In genomic region chr6:85452411-85452665, GRCm38 (mm10) we compare ENCODE assay signal across 8 mouse cellular contexts. TPM values are rescaled to one million over a fixed set of nuclear protein-coding genes. Genes with fewer than 3 reads are reported as not detected.
DNase-seq lines count a peak whose midpoint lies in the region; ATAC-seq and TF ChIP-seq lines count a peak whose summit lies in the region.

No protein-coding gene starts in this region.

- peak overlapping the region; percentile 97 for H3K4me2 ChIP-seq in liver, embryonic 13.5 days

- under 1% methylated on average over 15 of the region's 15 CpGs for WGBS in cerebellum, adult 2 months
- WGBS in thymus, adult 2 months = under 1% methylated on average over 15 of the region's 15 CpGs
- under 1% methylated on average over 15 of the region's 15 CpGs for WGBS in liver, embryonic 13.5 days (ENCODE audit: insufficient replicate concordance)

- DNase-seq in cerebellum, adult 2 months = no peak
- no peak for DNase-seq in cerebellum, postnatal 4 days (ENCODE audit: low spot score in 2 of 2)
- no peak for DNase-seq in thymus, adult 2 months
- no peak for DNase-seq in thymus, adult 18-20 months
- no peak for DNase-seq in liver, embryonic 13.5 days
- no peak for DNase-seq in right cerebral cortex, postnatal 36 days (ENCODE audit: low spot score in 2 of 2)
- no peak for DNase-seq in gastrocnemius, postnatal 4 days (ENCODE audit: low spot score in 2 of 2)
- no peak for DNase-seq in T-cell, adult 2 months (ENCODE audit: low spot score)

- H3K36me3 ChIP-seq in thymus, adult 2 months (ENCODE audit: control insufficient read depth, insufficient read depth, low read length) = no peaks in the 10 kb centered on the region
- peaks cover 18% of the 10 kb centered on the region for H3K36me3 ChIP-seq in liver, embryonic 13.5 days

- ATAC-seq in liver, embryonic 13.5 days (ENCODE audit: low read depth) = no peak

- TF ChIP-seq CTCF in cerebellum, adult 2 months (IDR thresholded peaks at IDR 0.05; ENCODE audit: borderline replicate concordance, insufficient read depth, low read depth, low read length) = 0 out of 2 replicates have a peak, but pooled peaks have one; percentile 1
- TF ChIP-seq CTCF in thymus, adult 2 months (IDR thresholded peaks at IDR 0.05; ENCODE audit: borderline replicate concordance, control insufficient read depth, extremely low read depth, insufficient read depth, low read length, poor library complexity) = no peak

- H3K9ac ChIP-seq in liver, embryonic 13.5 days = peak overlapping the region; percentile 93

- H3K9me3 ChIP-seq in liver, embryonic 13.5 days (replicated peaks) = no peaks in the 10 kb centered on the region

- H3K27me3 ChIP-seq in cerebellum, adult 2 months (ENCODE audit: control insufficient read depth, insufficient read depth, low read length) = no peaks in the 10 kb centered on the region
- H3K27me3 ChIP-seq in thymus, adult 2 months (ENCODE audit: control insufficient read depth, insufficient read depth, low read length) = no peaks in the 10 kb centered on the region
- no peaks in the 10 kb centered on the region for H3K27me3 ChIP-seq in liver, embryonic 13.5 days

- peak overlapping the region; percentile 80 for H3K4me3 ChIP-seq in cerebellum, adult 2 months (replicated peaks; ENCODE audit: insufficient read depth, low read depth, low read length)
- peak overlapping the region; percentile 82 for H3K4me3 ChIP-seq in thymus, adult 2 months (ENCODE audit: control insufficient read depth, insufficient read depth, low read length)
- peak overlapping the region; percentile 90 for H3K4me3 ChIP-seq in liver, embryonic 13.5 days (replicated peaks)

- TF ChIP-seq POLR2A in cerebellum, adult 2 months (IDR thresholded peaks at IDR 0.05; ENCODE audit: borderline replicate concordance, insufficient read depth, low read length) = no peak
- no peak for TF ChIP-seq POLR2A in thymus, adult 2 months (IDR thresholded peaks at IDR 0.05; ENCODE audit: control insufficient read depth, extremely low read depth, insufficient read depth, low read length, poor library complexity)

- 0 out of 2 replicates have a peak, but pooled peaks cover 2% of the 10 kb centered on the region for H3K4me1 ChIP-seq in cerebellum, adult 2 months (ENCODE audit: control insufficient read depth, insufficient read depth, low read length)
- peaks cover 9% of the 10 kb centered on the region for H3K4me1 ChIP-seq in thymus, adult 2 months (replicated peaks; ENCODE audit: control insufficient read depth, insufficient read depth, low read length)
- peaks cover 63% of the 10 kb centered on the region for H3K4me1 ChIP-seq in liver, embryonic 13.5 days (replicated peaks)

- H3K27ac ChIP-seq in cerebellum, adult 2 months (ENCODE audit: insufficient read depth, low read length) = peak overlapping the region; percentile 4; the same call in 1 of the 2 replicates
- peak overlapping the region; percentile 56 for H3K27ac ChIP-seq in thymus, adult 2 months (ENCODE audit: control insufficient read depth, insufficient read depth, low read length)
- H3K27ac ChIP-seq in liver, embryonic 13.5 days = peak overlapping the region; percentile 94

RNA-seq across cellular contexts. Expression of gene Pradc1, which starts 0.6 kb away (rescaled TPM):
- polyA plus RNA-seq in cerebellum, adult 2 months (2012; rRNA removed) = 21.2 and 21.5 TPM in 2 replicates
- 41.5 and 42.6 TPM in 2 replicates for polyA plus RNA-seq in thymus, adult 2 months (2012; rRNA removed)
- polyA plus RNA-seq in liver, embryonic 13.5 days (2015; fragmentation: Nextera tagmentation; extraction: Ambion mirVana) = 34.8 and 35.6 TPM in 2 replicates
- total RNA-seq in gastrocnemius, postnatal 4 days (2021) = 10 to 100 TPM; 27.6 to 28.1 TPM

RNA-seq across cellular contexts. Expression of gene Cct7, which starts 1.0 kb away (rescaled TPM):
- 207 TPM in 2 replicates for polyA plus RNA-seq in cerebellum, adult 2 months (2012; rRNA removed)
- polyA plus RNA-seq in thymus, adult 2 months (2012; rRNA removed) = 166 and 174 TPM in 2 replicates
- polyA plus RNA-seq in liver, embryonic 13.5 days (2015; fragmentation: Nextera tagmentation; extraction: Ambion mirVana) = 408 and 426 TPM in 2 replicates
- total RNA-seq in gastrocnemius, postnatal 4 days (2021) = 100 to 1,000 TPM; 194 to 199 TPM

RNA-seq across cellular contexts. Expression of gene Smyd5, which starts 20.5 kb away (rescaled TPM):
- polyA plus RNA-seq in cerebellum, adult 2 months (2012; rRNA removed) = 35.3 and 38.8 TPM in 2 replicates
- polyA plus RNA-seq in thymus, adult 2 months (2012; rRNA removed) = 28.4 and 30.0 TPM in 2 replicates
- polyA plus RNA-seq in liver, embryonic 13.5 days (2015; fragmentation: Nextera tagmentation; extraction: Ambion mirVana) = 31.6 and 33.7 TPM in 2 replicates
- total RNA-seq in gastrocnemius, postnatal 4 days (2021) = 10 to 100 TPM; 21.6 to 22.7 TPM

RNA-seq across cellular contexts. Expression of gene Noto, which starts 28.7 kb away (rescaled TPM):
- polyA plus RNA-seq in cerebellum, adult 2 months (2012; rRNA removed) = not detected in 2 replicates
- 0.22 TPM in 1 of 2 replicates, not detected in the other for polyA plus RNA-seq in thymus, adult 2 months (2012; rRNA removed)
- polyA plus RNA-seq in liver, embryonic 13.5 days (2015; fragmentation: Nextera tagmentation; extraction: Ambion mirVana) = not detected in 2 replicates
- not detected for total RNA-seq in gastrocnemius, postnatal 4 days (2021)

RNA-seq across cellular contexts. Expression of gene Fbxo41, which starts 50.5 kb away (rescaled TPM):
- 32.9 and 33.8 TPM in 2 replicates for polyA plus RNA-seq in cerebellum, adult 2 months (2012; rRNA removed)
- polyA plus RNA-seq in thymus, adult 2 months (2012; rRNA removed) = 0.03 and 0.04 TPM in 2 replicates
- not detected in 2 replicates for polyA plus RNA-seq in liver, embryonic 13.5 days (2015; fragmentation: Nextera tagmentation; extraction: Ambion mirVana)
- under 1 TPM; 0.08 to 0.10 TPM for total RNA-seq in gastrocnemius, postnatal 4 days (2021)

Comparison
In these comparisons a context has a peak if more than half of its experiments do, and no peak if none do; other contexts are left out.
1. H3K27ac ChIP-seq: peak in every context shown above with its lines; median percentile 94 in liver, embryonic 13.5 days; 56 in thymus, adult 2 months; 4 in cerebellum, adult 2 months.